Comparison of ENCODE assay signal across 10 mouse cellular contexts in genomic region chr5:136791204-136791603, GRCm38 (mm10).
DNase-seq lines count a peak whose midpoint lies in the region; ATAC-seq and TF ChIP-seq lines count a peak whose summit lies in the region.
"Had no signal": no experiment of that assay in that cellular context is flagged by ENCODE, and none has a peak within 500 bp of the region (broad histone marks: within the 10 kb centered on the region; RNA-seq: fewer than 3 reads in every experiment).

No protein-coding gene starts in this region.

- no peak for DNase-seq in hindbrain, postnatal 0 days (ENCODE audit: low spot score)
- no peak for DNase-seq in cerebellum, adult 11-12 months
- no peak for DNase-seq in left cerebral cortex, postnatal 36 days (ENCODE audit: low spot score in 2 of 2)
- DNase-seq in left cerebral cortex, adult 2 months (ENCODE audit: extremely low spot score in 1 of 2, low spot score in 2 of 2): no peak

- no peak overlapping the region for H3K27ac ChIP-seq in intestine, postnatal 0 days (ENCODE audit: low read depth, low read length)
- H3K27ac ChIP-seq in intestine, embryonic 16.5 days (ENCODE audit: low read length): no peak overlapping the region
- H3K27ac ChIP-seq in forebrain, embryonic 12.5 days: peak overlapping the region; percentile 78
- no peak overlapping the region for H3K27ac ChIP-seq in hindbrain, postnatal 0 days
- 0 out of 2 replicates have a peak overlapping the region, but pooled peaks have one; percentile 11 for H3K27ac ChIP-seq in neural tube, embryonic 12.5 days
- H3K27ac ChIP-seq in left cerebral cortex, adult 2 months: no peak overlapping the region
- H3K27ac ChIP-seq: kidney, postnatal 0 days had no signal

- H3K4me1 ChIP-seq in intestine, postnatal 0 days (replicated peaks; ENCODE audit: control insufficient read depth, insufficient read depth, low read length): no peaks in the 10 kb centered on the region
- H3K4me1 ChIP-seq in intestine, embryonic 16.5 days (ENCODE audit: control insufficient read depth, insufficient read depth, low read length): no peaks in the 10 kb centered on the region; the same call in 1 of the 2 replicates
- peaks cover 14% of the 10 kb centered on the region for H3K4me1 ChIP-seq in forebrain, embryonic 12.5 days
- H3K4me1 ChIP-seq in hindbrain, postnatal 0 days (ENCODE audit: insufficient read depth, low read length): no peaks in the 10 kb centered on the region
- H3K4me1 ChIP-seq in neural tube, embryonic 12.5 days: no peaks in the 10 kb centered on the region

- H3K4me2 ChIP-seq in intestine, postnatal 0 days (replicated peaks; ENCODE audit: low read depth): no peak overlapping the region
- no peak overlapping the region for H3K4me2 ChIP-seq in intestine, embryonic 16.5 days (ENCODE audit: low read depth, low read length)
- H3K4me2 ChIP-seq in forebrain, embryonic 12.5 days: no peak overlapping the region
- H3K4me2 ChIP-seq in hindbrain, postnatal 0 days (ENCODE audit: low read depth, low read length): no peak overlapping the region
- no peak overlapping the region for H3K4me2 ChIP-seq in neural tube, embryonic 12.5 days (replicated peaks)

- no peaks in the 10 kb centered on the region for H3K27me3 ChIP-seq in intestine, postnatal 0 days (replicated peaks; ENCODE audit: control insufficient read depth, insufficient read depth, low read length)
- no peaks in the 10 kb centered on the region for H3K27me3 ChIP-seq in intestine, embryonic 16.5 days (replicated peaks; ENCODE audit: control insufficient read depth, insufficient read depth, low read length)
- H3K27me3 ChIP-seq in forebrain, embryonic 12.5 days: no peaks in the 10 kb centered on the region
- H3K27me3 ChIP-seq in hindbrain, postnatal 0 days (ENCODE audit: insufficient read depth, low read length): no peaks in the 10 kb centered on the region
- no peaks in the 10 kb centered on the region for H3K27me3 ChIP-seq in neural tube, embryonic 12.5 days (replicated peaks)

- no peak for TF ChIP-seq CTCF in intestine, postnatal 0 days (IDR thresholded peaks at IDR 0.05; ENCODE audit: low read depth)
- no peak for TF ChIP-seq CTCF in hindbrain, postnatal 0 days (IDR thresholded peaks at IDR 0.05; ENCODE audit: low read depth)
- TF ChIP-seq CTCF in left cerebral cortex, adult 2 months (IDR thresholded peaks at IDR 0.05): no peak

- H3K9me3 ChIP-seq in intestine, postnatal 0 days (ENCODE audit: control insufficient read depth): no peaks in the 10 kb centered on the region
- no peaks in the 10 kb centered on the region for H3K9me3 ChIP-seq in intestine, embryonic 16.5 days (ENCODE audit: control insufficient read depth, low read length)
- H3K9me3 ChIP-seq in forebrain, embryonic 12.5 days: 0 out of 2 replicates have a peak, but pooled peaks cover 3% of the 10 kb centered on the region
- no peaks in the 10 kb centered on the region for H3K9me3 ChIP-seq in hindbrain, postnatal 0 days (ENCODE audit: low read length)
- no peaks in the 10 kb centered on the region for H3K9me3 ChIP-seq in neural tube, embryonic 12.5 days
- H3K9me3 ChIP-seq: G1E had no signal

- WGBS in intestine, postnatal 0 days: 71% methylated on average over 3 of the region's 3 CpGs
- WGBS in intestine, embryonic 16.5 days: 73% methylated on average over 3 of the region's 3 CpGs
- 31% methylated on average over 3 of the region's 3 CpGs for WGBS in forebrain, embryonic 12.5 days
- 30% methylated on average over 3 of the region's 3 CpGs for WGBS in hindbrain, postnatal 0 days
- WGBS in neural tube, embryonic 12.5 days: 57% methylated on average over 3 of the region's 3 CpGs

- H3K36me3 ChIP-seq in intestine, postnatal 0 days (ENCODE audit: control insufficient read depth, insufficient read depth): no peaks in the 10 kb centered on the region
- no peaks in the 10 kb centered on the region for H3K36me3 ChIP-seq in intestine, embryonic 16.5 days (ENCODE audit: control insufficient read depth, insufficient read depth, low read length)
- H3K36me3 ChIP-seq in forebrain, embryonic 12.5 days (replicated peaks): no peaks in the 10 kb centered on the region
- H3K36me3 ChIP-seq in hindbrain, postnatal 0 days (ENCODE audit: insufficient read depth, low read length): no peaks in the 10 kb centered on the region
- no peaks in the 10 kb centered on the region for H3K36me3 ChIP-seq in neural tube, embryonic 12.5 days
- H3K36me3 ChIP-seq: G1E had no signal

- no peak overlapping the region for H3K9ac ChIP-seq in intestine, postnatal 0 days (ENCODE audit: low read depth, low read length)
- H3K9ac ChIP-seq in intestine, embryonic 16.5 days (ENCODE audit: low read depth, low read length): no peak overlapping the region
- no peak overlapping the region for H3K9ac ChIP-seq in forebrain, embryonic 12.5 days
- H3K9ac ChIP-seq in hindbrain, postnatal 0 days (replicated peaks; ENCODE audit: low read length): no peak overlapping the region
- no peak overlapping the region for H3K9ac ChIP-seq in neural tube, embryonic 12.5 days

- intact Hi-C loops in left cerebral cortex, postnatal 36 days (cut with DNase I): no loop called here
- intact Hi-C loops in left cerebral cortex, adult 2 months (cut with DNase I): loop anchor here (1.0 kb wide), 1 partner anchor 90 kb away; no protein-coding TSS in a partner anchor

- H3K4me3 ChIP-seq in intestine, postnatal 0 days (ENCODE audit: low read depth, low read length): no peak overlapping the region
- H3K4me3 ChIP-seq in intestine, embryonic 16.5 days (ENCODE audit: low read length): no peak overlapping the region
- H3K4me3 ChIP-seq in forebrain, embryonic 12.5 days (replicated peaks): no peak overlapping the region
- no peak overlapping the region for H3K4me3 ChIP-seq in hindbrain, postnatal 0 days (ENCODE audit: low read length)
- H3K4me3 ChIP-seq in neural tube, embryonic 12.5 days: no peak overlapping the region
- no peak overlapping the region for H3K4me3 ChIP-seq in left cerebral cortex, adult 2 months

- peak; percentile 13; the same call in 1 of the 2 replicates for ATAC-seq in intestine, postnatal 0 days
- no peak for ATAC-seq in intestine, embryonic 16.5 days
- peak; percentile 62; the same call in 1 of the 2 replicates for ATAC-seq in forebrain, embryonic 12.5 days (ENCODE audit: low FRiP score)
- ATAC-seq in hindbrain, postnatal 0 days: peak; percentile 4; the same call in 1 of the 2 replicates
- ATAC-seq in neural tube, embryonic 12.5 days (ENCODE audit: low FRiP score, low read depth): peak; percentile 52

Comparison
In these comparisons a context has a peak if more than half of its experiments do, and no peak if none do; other contexts are left out.
1. H3K27ac ChIP-seq: peak in forebrain, embryonic 12.5 days (single experiment) and neural tube, embryonic 12.5 days (single experiment); none in intestine, postnatal 0 days (single experiment), intestine, embryonic 16.5 days (single experiment), hindbrain, postnatal 0 days (single experiment) and left cerebral cortex, adult 2 months (single experiment).